Mouse (Mus musculus): ENCODE measurements around the gene Elavl4.

Elavl4 gene

DNA sequence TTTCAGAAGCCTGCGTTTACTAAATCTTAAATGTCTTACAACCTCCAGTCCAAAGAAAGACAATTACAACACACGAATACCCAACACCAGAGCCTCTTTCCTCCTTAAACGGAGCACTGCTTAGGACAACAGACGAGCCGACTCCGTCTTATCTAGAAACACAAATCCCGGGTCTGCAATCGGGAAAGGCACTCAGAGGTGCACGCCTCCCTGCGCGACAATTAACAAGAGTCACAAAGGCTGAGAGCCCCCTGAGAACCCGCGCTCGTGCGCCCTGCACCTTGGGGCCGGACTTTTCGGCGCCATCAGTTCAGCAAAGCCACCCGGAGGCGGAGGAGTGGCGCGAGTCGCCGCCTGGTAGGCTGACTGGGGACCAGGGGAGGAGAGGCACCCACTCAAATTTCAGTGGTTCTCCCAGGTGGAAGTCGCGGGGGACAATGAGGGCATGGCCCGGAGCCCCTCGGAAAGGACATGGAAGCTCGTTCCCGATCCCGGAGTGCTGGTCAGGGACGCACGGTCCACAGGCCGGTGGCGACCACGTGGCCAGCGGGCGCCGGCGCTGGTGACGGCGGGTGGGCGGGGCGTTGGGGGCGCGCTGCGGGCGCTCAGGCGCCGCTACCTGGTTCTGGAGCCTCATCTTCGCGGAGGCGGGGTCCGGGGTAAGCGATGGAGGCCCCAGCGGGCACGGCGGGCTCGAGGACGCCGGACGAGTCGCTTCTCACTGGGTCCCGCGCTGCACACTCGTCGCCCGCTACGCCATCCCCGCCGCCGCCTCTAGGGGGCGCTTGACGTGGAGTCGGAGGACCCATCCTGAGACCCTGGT lies at the start of gene Elavl4:
Elavl4 (minus strand) TSS at position 732 of the 823 bp plus-strand sequence.
- in situ Hi-C loops (cut with MboI; ENCODE audit: low sequenced_read_pairs): no loop called here

GRCm38 (mm10) chr4:110397618-110398045 lies 45.9 kb upstream of the Elavl4 start, which contains the start of gene Agbl4:
Agbl4 (plus strand) TSS chr4:110397661.
- in situ Hi-C loops (cut with MboI; ENCODE audit: low sequenced_read_pairs): no loop called here

DNA sequence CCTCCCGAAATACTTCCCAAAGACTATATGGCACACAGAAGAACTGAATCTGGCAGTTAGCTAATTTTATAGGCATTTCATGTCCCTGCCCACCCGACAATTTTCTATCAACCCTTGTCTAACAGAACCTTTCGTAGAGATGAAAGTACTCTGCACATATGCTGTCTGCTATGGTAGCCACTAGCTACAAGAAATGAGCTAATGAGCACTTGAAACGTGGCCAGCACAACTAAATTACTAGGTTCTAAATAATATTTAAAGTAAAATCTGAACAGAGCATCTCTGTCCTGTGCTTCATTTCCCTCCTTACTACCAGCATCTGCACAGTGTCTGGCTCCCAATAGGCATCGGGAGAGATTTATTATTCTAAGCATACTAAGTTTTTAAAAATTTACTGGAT lies 44.5 kb upstream of the Elavl4 start:
- in situ Hi-C loops (cut with MboI; ENCODE audit: low sequenced_read_pairs): no loop called here

DNA sequence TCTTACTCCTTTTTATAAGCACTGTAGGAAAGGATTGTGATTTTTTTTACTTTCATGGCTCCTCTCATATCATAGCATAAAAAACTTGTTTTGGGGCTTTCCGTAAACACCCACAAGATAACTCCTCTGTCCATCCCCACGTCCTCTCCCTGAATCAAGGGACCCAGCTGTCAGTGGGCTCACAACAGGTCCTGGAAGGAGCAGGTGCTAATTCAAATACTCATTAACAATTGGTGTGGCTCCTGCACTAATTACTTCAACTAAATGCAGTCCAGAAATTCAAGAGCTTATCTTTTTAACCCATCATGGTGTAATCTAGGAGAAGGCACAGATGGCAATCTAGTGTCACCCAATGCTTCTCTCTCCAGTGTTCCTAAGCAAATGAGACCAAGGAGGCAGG lies 8.9 kb upstream of the Elavl4 start:
- in situ Hi-C loops (cut with MboI; ENCODE audit: low sequenced_read_pairs): no loop called here

- in situ Hi-C loops (cut with MboI; ENCODE audit: low sequenced_read_pairs): no loop called here
These were observed 276 bp upstream of the Elavl4 start for GRCm38 (mm10) chr4:110352001-110352369.

- in situ Hi-C loops (cut with MboI; ENCODE audit: low sequenced_read_pairs): no loop called here
These were observed 892 bp downstream of the Elavl4 start for GRCm38 (mm10) chr4:110350856-110351177.

DNA sequence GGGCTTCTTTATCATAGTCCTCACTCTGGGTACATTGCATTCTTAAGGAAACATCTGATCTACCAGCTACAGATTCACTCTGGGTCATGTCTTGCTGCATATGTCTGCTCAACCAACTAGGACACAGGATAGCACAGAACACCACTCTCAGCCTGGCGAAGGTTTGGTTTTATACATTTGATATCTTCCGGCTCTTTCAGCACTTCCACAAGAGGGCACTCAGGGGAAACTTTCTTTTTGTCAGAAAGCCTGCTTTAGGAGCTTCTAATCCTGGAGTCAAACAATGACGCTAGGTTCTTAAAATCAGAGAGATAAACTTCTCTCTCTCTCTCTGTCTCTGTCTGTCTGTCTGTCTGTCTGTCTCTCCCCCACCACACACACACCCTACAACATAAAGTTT lies 27.8 kb downstream of the Elavl4 start:
- in situ Hi-C loops (cut with MboI; ENCODE audit: low sequenced_read_pairs): no loop called here

GRCm38 (mm10) chr4:110312126-110312525 lies 39.6 kb downstream of the Elavl4 start:
- in situ Hi-C loops (cut with MboI; ENCODE audit: low sequenced_read_pairs): no loop called here

GRCm38 (mm10) chr4:110306972-110307371 lies 44.7 kb downstream of the Elavl4 start:
- in situ Hi-C loops (cut with MboI; ENCODE audit: low sequenced_read_pairs): no loop called here

DNA sequence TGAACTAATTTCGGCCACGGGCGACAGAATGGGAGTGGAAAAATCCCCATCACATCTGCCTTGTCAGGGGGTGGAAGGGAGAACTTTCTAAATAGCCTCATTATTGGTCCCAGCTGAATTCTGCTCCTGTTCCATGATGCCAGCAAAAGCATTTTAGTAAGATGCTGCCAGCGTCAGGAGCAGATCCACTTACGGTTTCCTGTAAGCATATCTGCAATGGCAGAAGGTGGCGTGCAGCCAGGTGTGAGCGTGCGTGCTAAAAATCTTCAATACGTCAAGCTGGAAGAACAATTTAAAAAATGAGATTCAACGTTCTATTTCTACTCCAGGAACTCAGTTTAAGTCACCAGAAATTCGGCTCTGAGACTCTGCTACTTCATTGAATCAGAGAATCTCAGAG lies 45.1 kb downstream of the Elavl4 start:
- in situ Hi-C loops (cut with MboI; ENCODE audit: low sequenced_read_pairs): no loop called here

GRCm38 (mm10) chr4:110295793-110296192 lies 55.9 kb downstream of the Elavl4 start:
- in situ Hi-C loops (cut with MboI; ENCODE audit: low sequenced_read_pairs): no loop called here

DNA sequence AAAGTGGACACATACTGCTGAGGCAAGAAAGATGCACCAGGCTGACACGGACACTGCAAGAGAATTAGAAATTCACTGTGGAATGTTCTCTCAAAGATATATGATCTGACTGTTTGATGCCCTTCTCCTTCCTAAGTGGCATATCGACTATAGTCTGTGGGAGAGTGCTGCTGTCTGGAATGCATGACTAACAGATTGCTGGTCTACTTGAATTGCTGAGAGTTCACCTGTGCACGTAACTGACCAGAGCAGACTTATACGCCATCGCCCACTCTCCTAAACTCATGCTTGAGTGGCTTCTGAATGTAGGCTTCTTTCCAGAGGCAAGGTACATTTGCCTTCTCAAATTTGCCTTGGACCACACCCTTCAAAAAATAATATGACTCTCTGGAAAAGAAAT lies 58.5 kb downstream of the Elavl4 start:
- in situ Hi-C loops (cut with MboI; ENCODE audit: low sequenced_read_pairs): no loop called here

GRCm38 (mm10) chr4:110292471-110292870 lies 59.2 kb downstream of the Elavl4 start:
- in situ Hi-C loops (cut with MboI; ENCODE audit: low sequenced_read_pairs): no loop called here

DNA sequence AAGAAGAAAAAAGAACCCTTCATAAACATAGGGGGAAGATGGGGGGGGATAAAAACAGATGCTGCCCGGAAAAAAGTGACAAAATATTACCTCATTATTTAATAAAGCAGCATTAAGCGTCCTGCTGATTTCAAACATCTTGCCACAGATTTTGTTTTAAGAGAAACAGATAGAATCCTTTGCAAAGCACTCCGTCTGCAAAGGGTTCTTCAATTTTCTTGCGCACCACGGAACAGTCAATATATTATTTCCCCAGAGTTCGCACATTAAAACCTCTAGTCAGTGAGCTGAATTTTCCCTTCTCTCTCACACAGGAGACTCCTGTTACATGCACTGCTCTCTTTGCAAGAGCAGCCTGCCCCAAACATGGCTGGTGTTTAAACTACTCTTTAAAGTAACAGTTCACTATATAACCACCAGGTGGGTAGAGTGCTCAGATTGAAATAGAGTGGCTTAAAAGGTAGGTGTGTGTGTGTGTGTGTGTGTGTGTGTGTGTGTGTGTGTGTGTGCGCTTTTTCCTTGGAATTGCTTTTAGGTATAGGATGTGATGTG lies 61.1 kb downstream of the Elavl4 start:
- in situ Hi-C loops (cut with MboI; ENCODE audit: low sequenced_read_pairs): no loop called here

DNA sequence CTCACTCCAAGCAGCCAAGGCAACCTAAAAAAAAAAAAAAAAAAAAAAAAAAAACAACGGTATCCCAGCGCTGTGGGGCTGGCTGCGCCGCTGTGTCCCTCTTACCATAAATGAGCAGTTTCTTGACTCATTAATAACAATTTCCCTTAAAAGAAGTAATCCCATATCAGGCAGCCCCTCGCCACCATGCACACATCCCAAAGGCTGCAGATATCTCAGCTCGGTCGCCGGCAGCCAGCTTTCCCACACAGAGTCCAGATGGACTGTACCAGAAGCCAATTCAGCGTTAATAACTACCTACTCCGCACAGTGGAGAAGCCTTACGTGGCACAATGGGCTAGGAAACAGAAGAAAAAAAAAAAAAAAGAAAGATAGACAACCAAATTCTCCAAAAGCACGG lies 61.7 kb downstream of the Elavl4 start:
- in situ Hi-C loops (cut with MboI; ENCODE audit: low sequenced_read_pairs): no loop called here

DNA sequence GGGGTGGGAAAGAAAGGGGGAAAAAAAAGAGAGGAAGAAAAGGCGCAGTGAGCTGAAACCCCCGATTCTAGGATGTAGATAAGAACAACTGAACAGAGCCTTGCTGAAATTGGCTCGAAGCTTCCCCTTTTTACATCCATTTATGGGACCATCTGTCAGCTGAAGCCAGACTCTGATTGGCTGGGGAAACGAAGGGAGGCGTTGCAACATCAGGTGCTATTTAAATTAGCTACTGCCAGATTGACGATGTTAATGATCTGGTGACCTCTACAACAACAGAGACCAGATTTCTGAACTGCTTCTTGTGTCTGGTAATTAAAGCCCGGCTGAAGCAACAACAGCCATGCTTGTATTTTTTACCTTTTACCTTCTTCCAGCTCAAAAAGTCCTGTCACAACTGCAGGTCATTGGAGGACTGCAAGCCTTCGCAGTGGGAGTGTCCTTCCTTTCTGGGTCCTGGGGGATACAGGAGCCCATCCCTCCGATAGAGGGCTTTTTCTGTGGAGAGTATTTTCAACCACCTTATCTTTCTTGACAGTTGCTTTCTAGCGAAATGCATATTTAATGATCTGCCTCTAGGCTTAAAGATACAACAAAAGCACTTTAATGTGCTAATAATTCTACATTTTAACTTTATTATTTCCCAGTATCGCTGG lies 64.2 kb downstream of the Elavl4 start:
- in situ Hi-C loops (cut with MboI; ENCODE audit: low sequenced_read_pairs): no loop called here

DNA sequence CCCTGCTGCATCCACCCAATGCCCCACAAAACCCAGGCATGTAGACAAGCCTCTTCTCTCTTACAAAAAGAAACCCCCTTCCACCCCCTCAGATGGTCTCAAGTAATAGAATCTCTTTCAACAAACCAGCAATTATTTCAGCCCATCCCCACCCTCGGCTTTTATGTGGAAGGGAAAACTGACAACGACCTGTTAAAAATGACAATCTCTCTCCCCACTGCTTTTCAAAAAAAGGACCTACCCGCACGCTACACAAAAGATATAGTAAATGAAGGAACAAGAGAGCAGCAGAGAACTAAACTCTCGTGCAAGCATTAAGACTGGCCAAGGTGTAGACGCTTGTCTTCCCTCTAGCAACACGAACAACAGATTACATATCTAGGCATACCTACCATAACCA lies 64.9 kb downstream of the Elavl4 start:
- in situ Hi-C loops (cut with MboI; ENCODE audit: low sequenced_read_pairs): no loop called here

DNA sequence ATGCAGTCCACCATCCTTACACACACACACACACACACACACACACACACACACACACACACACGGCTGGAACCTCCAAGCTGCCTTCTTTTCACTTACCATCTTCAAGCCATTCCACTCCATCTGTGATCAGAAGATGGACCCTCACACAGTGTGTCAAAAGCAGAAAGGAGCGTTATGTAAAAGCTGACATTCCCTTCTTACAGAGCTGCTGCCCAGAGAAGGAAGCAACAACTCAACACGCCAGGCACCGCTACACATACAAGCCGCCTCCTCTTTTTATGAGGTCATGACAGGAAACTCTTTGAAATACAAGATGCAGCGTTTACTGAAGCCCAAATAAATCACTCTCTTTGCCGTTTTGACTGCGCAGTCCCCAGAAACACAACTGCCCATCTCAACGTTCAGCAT lies 65.3 kb downstream of the Elavl4 start:
- in situ Hi-C loops (cut with MboI; ENCODE audit: low sequenced_read_pairs): no loop called here

DNA sequence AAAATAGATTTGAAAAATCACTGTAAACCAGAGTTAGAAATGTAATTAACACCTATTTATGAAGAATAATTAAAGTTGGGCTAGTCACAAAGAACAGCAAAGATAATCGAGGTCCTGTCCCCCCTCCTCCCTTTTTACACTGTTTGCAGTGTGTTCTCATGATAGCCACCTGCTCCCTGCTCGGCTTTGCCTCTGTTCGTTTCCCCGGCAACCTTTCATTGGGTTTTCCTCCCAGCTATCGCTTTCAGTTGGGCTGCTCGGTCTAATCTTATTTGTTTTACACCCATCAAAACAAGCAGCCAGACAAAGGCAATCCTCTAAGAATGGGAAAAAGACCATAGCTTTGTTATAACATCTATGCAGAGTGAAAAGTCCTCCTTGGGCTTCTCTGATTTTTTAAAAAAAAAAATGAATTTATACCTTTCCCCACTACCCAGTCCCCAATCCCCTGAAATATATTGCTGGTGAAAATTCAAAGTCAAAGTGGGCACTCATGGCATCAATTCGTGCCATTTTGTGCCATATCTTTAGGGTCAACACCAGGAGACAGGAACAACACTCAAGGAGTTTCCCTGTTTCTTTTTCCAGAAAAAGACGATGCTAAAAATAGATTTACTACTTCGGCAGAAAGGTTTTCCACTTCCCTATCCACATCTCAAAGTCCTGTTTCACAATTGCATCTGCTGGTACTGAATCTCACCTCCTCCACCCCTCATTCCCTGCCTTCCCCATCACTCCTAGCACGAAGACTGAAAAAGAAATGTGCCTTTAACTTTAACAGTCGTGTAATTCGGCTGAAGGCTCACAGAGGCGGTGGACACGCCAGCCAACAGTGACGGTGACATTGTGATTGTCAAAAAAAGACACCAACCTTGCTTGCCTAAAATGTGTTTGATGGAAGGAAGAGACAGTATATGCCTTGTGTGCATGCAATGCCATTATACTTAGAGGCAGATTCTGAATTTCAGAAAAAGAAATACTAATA lies 66.1 kb downstream of the Elavl4 start:
- in situ Hi-C loops (cut with MboI; ENCODE audit: low sequenced_read_pairs): no loop called here

GRCm38 (mm10) chr4:110284446-110284845 lies 67.3 kb downstream of the Elavl4 start:
- in situ Hi-C loops (cut with MboI; ENCODE audit: low sequenced_read_pairs): no loop called here

GRCm38 (mm10) chr4:110270046-110270445 lies 81.7 kb downstream of the Elavl4 start:
- in situ Hi-C loops (cut with MboI; ENCODE audit: low sequenced_read_pairs): no loop called here
